Mouse (Mus musculus) lung, postnatal 0 days (tissue): ENCODE data around the gene Dock4. TPM values are rescaled to one million over a fixed set of nuclear protein-coding genes. Genes with fewer than 3 reads are reported as not detected.

ENCODE experiments used
- ATAC-seq: fragments of 200-750 bp; cut with Nextera tagmentation; 2 replicates; pipeline ENCODE4 v1.8.0; 2017; ENCODE audit warnings: moderate library complexity
- DNase-seq: peaks from one replicate; pipeline ENCODE4 v3.0.0-alpha.2; 2016; ENCODE audit warnings: low spot score
- H3K27ac ChIP-seq: fragments of 300-500 bp; sonication (generic); 2 replicates; pipeline ENCODE4 v1.5.1; 2014; ENCODE audit warnings: antibody characterized with exemption, mild to moderate bottlenecking, low read length, mixed read lengths
- H3K27me3 ChIP-seq: fragments of 300-500 bp; sonication (generic); replicated peaks from 2 replicates; pipeline ENCODE4 v1.6.1; 2014; ENCODE audit warnings: low read length, mixed read lengths; ENCODE audit not compliant: insufficient read depth
- H3K36me3 ChIP-seq: fragments of 300-500 bp; sonication (generic); 2 replicates; pipeline ENCODE4 v1.6.1; 2014; ENCODE audit warnings: low read length, mixed read lengths; ENCODE audit not compliant: insufficient read depth
- H3K4me1 ChIP-seq: fragments of 300-500 bp; sonication (generic); 2 replicates; pipeline ENCODE4 v1.6.1; 2014; ENCODE audit warnings: antibody characterized with exemption, low read depth, low read length, mixed read lengths; ENCODE audit not compliant: insufficient read depth
- H3K4me2 ChIP-seq: fragments of 300-500 bp; sonication (generic); replicated peaks from 2 replicates; pipeline ENCODE4 v1.6.1; 2014; ENCODE audit warnings: low read depth, mild to moderate bottlenecking, low read length, moderate library complexity, mixed read lengths
- H3K4me3 ChIP-seq: fragments of 300-500 bp; sonication (generic); 2 replicates; pipeline ENCODE4 v1.5.1; 2014; ENCODE audit warnings: low read depth, low read length
- H3K9ac ChIP-seq: fragments of 300-500 bp; sonication (generic); replicated peaks from 2 replicates; pipeline ENCODE4 v1.6.1; 2014; ENCODE audit warnings: low read depth, mild to moderate bottlenecking
- H3K9me3 ChIP-seq: fragments of 300-500 bp; sonication (generic); 2 replicates; pipeline ENCODE4 v1.6.1; 2016; ENCODE audit warnings: low read length, mixed read lengths
- CTCF ChIP-seq: IDR thresholded peaks from 2 replicates; pipeline ENCODE4 v1.5.1; 2016; ENCODE audit warnings: antibody characterized with exemption, mild to moderate bottlenecking
- EP300 ChIP-seq: IDR thresholded peaks from 2 replicates; pipeline ENCODE4 v1.6.1; 2016; ENCODE audit warnings: antibody characterized with exemption, mild to moderate bottlenecking, control low read depth
- WGBS: fragments of 180-500 bp; shearing (Covaris S2); extraction: QIAGEN DNeasy Blood & Tissue Kit; methylation state at CpG from one replicate; pipeline ENCODE4 v1.1.7; 2014; 5-methylcytosine and 5-hydroxymethylcytosine counted together
- polyA plus RNA-seq: library from polyadenylated mRNA; unstranded; fragments of >200 nt; fragmentation: Nextera tagmentation; extraction: Ambion mirVana; gene quantifications from 2 replicates; pipeline ENCODE4 v1.2.1, GENCODE M21; 2015

Dock4 gene
- polyA plus RNA-seq, 1 experiment from 2014 or later: 18.5 TPM

- no peaks in the 10 kb centered on the region for H3K9me3 ChIP-seq
- TF ChIP-seq CTCF (no peak), EP300 (no peak)
- no peak overlapping the region for H3K9ac ChIP-seq
- peak overlapping the region; percentile 54; the same call in 1 of the 2 replicates for H3K27ac ChIP-seq
- no peaks in the 10 kb centered on the region for H3K27me3 ChIP-seq
- no peak overlapping the region for H3K4me3 ChIP-seq
- H3K36me3 ChIP-seq: no peaks in the 10 kb centered on the region
- no peak overlapping the region for H3K4me2 ChIP-seq
- peak; percentile 60 for DNase-seq
- H3K4me1 ChIP-seq: peaks cover 4% of the 10 kb centered on the region; the same call in 1 of the 2 replicates
- ATAC-seq: peak; percentile 56
- 38% methylated on average over 5 of the region's 5 CpGs for WGBS
These were observed 380.2 kb downstream of the Dock4 start for GRCm38 (mm10) chr12:40825935-40826460.

GRCm38 (mm10) chr12:40826491-40826890, 380.7 kb downstream of the Dock4 start:
- Histone ChIP-seq H3K4me2 (no peak overlapping the region), H3K27me3 (no peaks in the 10 kb centered on the region), H3K36me3 (no peaks in the 10 kb centered on the region), H3K4me1 (peaks cover 4% of the 10 kb centered on the region; the same call in 1 of the 2 replicates), H3K4me3 (no peak overlapping the region), H3K9me3 (no peaks in the 10 kb centered on the region), H3K27ac (no peak overlapping the region), H3K9ac (no peak overlapping the region)
- peak; percentile 87 for ATAC-seq
- peak; percentile 86 for DNase-seq
- TF ChIP-seq EP300: no peak; the same call in 1 of the 2 replicates
- WGBS: 38% methylated on average over 3 of the region's 3 CpGs

GRCm38 (mm10) chr12:40828025-40828424, 382.3 kb downstream of the Dock4 start:
- DNase-seq (peak; percentile 26), ATAC-seq (no peak)
- peaks cover 4% of the 10 kb centered on the region; the same call in 1 of the 2 replicates for H3K4me1 ChIP-seq
- H3K4me3 ChIP-seq: no peak overlapping the region
- H3K27ac ChIP-seq: no peak overlapping the region
- no peaks in the 10 kb centered on the region for H3K27me3 ChIP-seq
- no peak for TF ChIP-seq CTCF
- no peak for TF ChIP-seq EP300
- no peak overlapping the region for H3K9ac ChIP-seq
- no peak overlapping the region for H3K4me2 ChIP-seq
- H3K36me3 ChIP-seq: no peaks in the 10 kb centered on the region
- no peaks in the 10 kb centered on the region for H3K9me3 ChIP-seq

- Histone ChIP-seq H3K27ac (no peak overlapping the region), H3K9ac (no peak overlapping the region), H3K9me3 (no peaks in the 10 kb centered on the region), H3K4me1 (peaks cover 4% of the 10 kb centered on the region; the same call in 1 of the 2 replicates), H3K36me3 (no peaks in the 10 kb centered on the region), H3K27me3 (no peaks in the 10 kb centered on the region), H3K4me2 (no peak overlapping the region), H3K4me3 (no peak overlapping the region)
- ATAC-seq: no peak
- no peak for DNase-seq
- 59% methylated on average over 1 of the region's 1 CpGs for whole genome bisulfite sequencing
- no peak for TF ChIP-seq EP300
- no peak for TF ChIP-seq CTCF
These were observed 383.5 kb downstream of the Dock4 start for GRCm38 (mm10) chr12:40829269-40829668.

DNA sequence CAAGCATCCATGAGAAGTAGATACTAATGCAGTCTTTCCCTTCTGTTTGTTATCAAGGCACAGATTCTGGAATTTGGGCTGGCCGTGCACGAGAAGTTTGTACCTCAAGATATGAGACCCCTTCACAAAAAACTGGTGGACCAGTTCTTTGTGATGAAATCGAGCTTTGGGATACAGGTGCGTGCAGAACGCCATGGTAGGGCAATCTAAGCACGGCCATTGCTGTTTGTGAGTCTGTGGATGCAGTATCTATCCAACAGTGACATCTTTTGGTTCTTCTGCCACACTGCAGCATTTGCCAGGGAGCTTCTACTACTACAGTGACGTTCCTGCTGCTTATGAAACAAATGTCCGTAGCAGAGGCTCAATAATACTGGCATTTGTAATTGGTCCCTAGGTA, 386.4 kb downstream of the Dock4 start:
- Histone ChIP-seq H3K36me3 (0 out of 2 replicates have a peak, but pooled peaks cover 8% of the 10 kb centered on the region), H3K27me3 (no peaks in the 10 kb centered on the region), H3K4me1 (no peaks in the 10 kb centered on the region), H3K4me3 (no peak overlapping the region), H3K27ac (no peak overlapping the region), H3K9me3 (no peaks in the 10 kb centered on the region), H3K9ac (no peak overlapping the region), H3K4me2 (no peak overlapping the region)
- peak; percentile 31 for DNase-seq
- 71% methylated on average over 8 of the region's 8 CpGs for WGBS
- no peak for ATAC-seq
- TF ChIP-seq CTCF: peak; percentile 76
- TF ChIP-seq EP300: no peak

DNA sequence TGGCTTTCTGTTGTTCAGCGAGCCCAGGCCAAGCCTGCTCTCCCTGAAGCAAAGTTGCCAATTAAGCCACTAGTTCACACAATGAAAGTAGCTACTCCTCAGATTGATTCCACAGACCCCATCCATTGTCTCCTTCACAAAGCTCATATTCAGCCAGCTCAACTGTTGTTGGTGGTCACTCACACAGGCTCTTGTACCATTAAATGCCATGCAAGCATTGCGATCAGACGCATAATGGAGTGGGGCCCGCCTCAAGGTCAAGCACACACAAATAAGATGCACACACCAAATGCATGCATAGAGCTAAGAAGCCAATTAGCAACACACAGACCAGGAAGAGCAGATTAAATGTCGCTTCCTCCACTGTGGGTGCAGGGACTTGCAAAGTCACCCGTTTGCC, 391.2 kb downstream of the Dock4 start:
- Histone ChIP-seq H3K36me3 (0 out of 2 replicates have a peak, but pooled peaks cover 8% of the 10 kb centered on the region), H3K4me3 (no peak overlapping the region), H3K4me1 (no peaks in the 10 kb centered on the region), H3K27ac (no peak overlapping the region), H3K27me3 (no peaks in the 10 kb centered on the region), H3K4me2 (no peak overlapping the region), H3K9ac (no peak overlapping the region), H3K9me3 (no peaks in the 10 kb centered on the region)
- TF ChIP-seq EP300: no peak
- TF ChIP-seq CTCF: no peak
- WGBS: 90% methylated on average over 6 of the region's 6 CpGs
- DNase-seq (no peak), ATAC-seq (no peak)
